Mouse (Mus musculus) midbrain, embryonic 10.5 days (tissue): ENCODE measurements around the gene Kif26b. TPM values are rescaled to one million over a fixed set of nuclear protein-coding genes. Genes with fewer than 3 reads are reported as not detected.

Experiments used
- DNase-seq: peaks from one replicate; pipeline ENCODE4 v3.0.0-alpha.2; 2017; ENCODE audit warnings: low spot score
- H3K27ac ChIP-seq: fragments of 300-500 bp; sonication (generic); replicated peaks from 2 replicates; pipeline ENCODE4 v1.5.1; 2016; ENCODE audit warnings: mild to moderate bottlenecking
- H3K27me3 ChIP-seq: fragments of 300-500 bp; sonication (generic); 2 replicates; pipeline ENCODE4 v1.6.1; 2016; ENCODE audit warnings: low read depth, mild to moderate bottlenecking; ENCODE audit not compliant: poor library complexity, severe bottlenecking
- H3K36me3 ChIP-seq: fragments of 300-500 bp; sonication (generic); 2 replicates; pipeline ENCODE4 v1.6.1; 2016; ENCODE audit warnings: mild to moderate bottlenecking, moderate library complexity
- H3K4me1 ChIP-seq: fragments of 300-500 bp; sonication (generic); 2 replicates; pipeline ENCODE4 v1.6.1; 2016
- H3K4me3 ChIP-seq: fragments of 300-500 bp; sonication (generic); 2 replicates; pipeline ENCODE4 v1.5.1; 2016; ENCODE audit warnings: mild to moderate bottlenecking, moderate library complexity
- H3K9me3 ChIP-seq: fragments of 300-500 bp; sonication (generic); replicated peaks from 2 replicates; pipeline ENCODE4 v1.6.1; 2016; ENCODE audit warnings: mild to moderate bottlenecking
- WGBS: fragments of 180-500 bp; shearing (Covaris S2); methylation state at CpG from one replicate; pipeline ENCODE4 v1.1.7; 2016; 5-methylcytosine and 5-hydroxymethylcytosine counted together
- polyA plus RNA-seq: library from polyadenylated mRNA; unstranded; fragments of >200 nt; fragmentation: Nextera tagmentation; extraction: Ambion mirVana; gene quantifications from 2 replicates; pipeline ENCODE4 v1.2.1, GENCODE M21; 2016

The Kif26b gene
- polyA plus RNA-seq, 1 experiment from 2014 or later: 3.3 TPM

DNA sequence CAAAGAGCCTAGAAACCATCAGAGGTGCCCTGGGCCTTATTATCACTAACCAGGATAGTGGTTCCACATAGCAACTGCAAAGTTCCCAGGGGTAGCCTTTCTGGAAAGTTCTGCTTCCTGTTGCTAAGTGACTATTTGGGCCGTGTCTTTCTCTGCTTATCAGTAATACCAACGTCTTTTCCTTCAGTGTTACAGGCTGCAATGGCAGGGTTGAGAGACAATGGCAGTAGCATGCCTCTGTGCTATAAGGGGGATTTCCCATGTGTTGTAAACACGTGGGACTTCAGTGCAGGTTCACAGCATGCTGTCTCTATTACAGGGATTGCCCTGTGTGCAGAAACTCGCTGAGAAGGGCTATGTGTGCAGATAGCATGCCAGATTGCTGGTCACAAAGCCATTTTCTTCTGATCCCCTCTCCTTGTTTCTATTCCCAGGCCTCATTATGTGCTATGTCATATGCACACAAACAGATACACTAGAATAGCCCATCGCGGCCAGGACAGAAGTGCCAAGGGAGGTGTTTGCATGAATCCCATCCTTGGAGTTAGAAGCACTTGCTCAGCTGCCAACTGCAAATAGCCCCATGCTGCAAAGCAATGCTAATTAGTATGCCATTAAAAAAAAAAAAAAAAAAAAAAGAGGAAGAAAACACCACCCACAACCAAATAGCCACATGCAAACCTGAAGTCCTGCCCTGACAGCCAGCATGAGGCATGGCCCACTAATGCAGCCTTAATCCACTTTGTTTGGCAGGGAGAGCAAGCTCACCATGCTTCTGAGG is 384.2 kb downstream of the Kif26b start:
- no peak for DNase-seq
- WGBS: 80% methylated on average over 6 of the region's 6 CpGs
- Histone ChIP-seq H3K4me3 (no peak overlapping the region), H3K27me3 (peaks cover 35% of the 10 kb centered on the region), H3K4me1 (peaks cover 19% of the 10 kb centered on the region), H3K36me3 (no peaks in the 10 kb centered on the region), H3K9me3 (no peaks in the 10 kb centered on the region), H3K27ac (no peak overlapping the region)

DNA sequence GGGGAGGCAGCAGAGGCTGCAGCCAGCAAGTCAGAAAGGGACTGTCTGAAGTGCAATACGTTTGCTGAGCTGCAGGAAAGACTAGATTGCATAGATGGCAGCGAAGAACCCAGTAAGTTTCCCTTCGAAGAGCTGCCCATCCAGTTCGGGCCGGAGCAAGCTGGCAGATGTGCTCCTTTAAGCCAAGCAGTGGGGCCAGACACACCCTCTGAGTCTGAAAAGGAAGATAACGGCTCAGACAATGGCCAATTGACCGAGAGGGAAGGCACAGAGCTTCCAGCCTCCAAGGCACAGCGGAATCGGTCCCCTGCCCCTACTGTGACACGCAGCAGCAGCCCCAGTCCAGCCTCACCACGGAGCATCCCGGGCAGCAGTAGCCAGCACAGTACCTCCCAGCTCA is 386.1 kb downstream of the Kif26b start:
- Histone ChIP-seq H3K27ac (peak overlapping the region; percentile 43), H3K9me3 (no peaks in the 10 kb centered on the region), H3K36me3 (no peaks in the 10 kb centered on the region), H3K4me3 (no peak overlapping the region), H3K4me1 (peaks cover 19% of the 10 kb centered on the region), H3K27me3 (peaks cover 47% of the 10 kb centered on the region)
- no peak for DNase-seq
- WGBS: 42% methylated on average over 12 of the region's 12 CpGs

DNA sequence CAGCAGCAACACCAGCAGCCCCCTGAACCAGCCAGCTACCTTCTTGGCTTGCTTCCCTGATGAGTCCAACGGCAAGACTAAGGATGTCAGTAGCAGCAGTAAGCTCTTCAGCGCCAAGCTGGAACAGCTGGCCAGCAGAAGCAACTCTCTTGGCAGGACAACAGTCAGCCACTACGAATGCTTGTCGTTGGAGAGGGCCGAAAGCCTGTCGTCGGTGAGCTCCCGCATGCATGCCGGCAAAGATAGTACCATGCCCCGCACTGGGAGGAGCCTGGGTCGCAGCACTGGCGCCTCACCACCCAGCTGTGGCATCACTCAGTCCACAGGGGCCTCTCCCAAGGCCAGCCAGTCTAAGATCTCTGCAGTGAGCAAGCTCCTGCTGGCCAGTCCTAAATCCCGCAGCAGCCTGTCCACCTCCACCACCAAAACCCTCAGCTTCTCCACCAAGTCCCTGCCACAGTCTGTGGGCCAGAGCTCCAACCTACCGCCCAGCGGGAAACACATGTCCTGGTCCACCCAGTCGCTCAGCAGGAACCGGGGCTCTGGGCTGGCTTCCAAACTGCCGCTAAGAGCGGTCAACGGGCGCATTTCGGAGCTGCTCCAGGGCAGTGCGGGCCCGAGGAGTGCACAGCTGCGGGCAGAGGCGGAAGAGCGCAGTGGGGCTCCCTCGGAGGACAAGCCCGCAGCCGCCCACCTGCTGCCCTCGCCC is 388.4 kb downstream of the Kif26b start:
- Histone ChIP-seq H3K4me1 (peaks cover 19% of the 10 kb centered on the region), H3K27me3 (peaks cover 47% of the 10 kb centered on the region), H3K36me3 (no peaks in the 10 kb centered on the region), H3K9me3 (no peaks in the 10 kb centered on the region), H3K4me3 (peak overlapping the region; percentile 40), H3K27ac (peak overlapping the region; percentile 38; the same call in 1 of the 2 replicates)
- DNase-seq: peak; percentile 29
- 46% methylated on average over 31 of the region's 31 CpGs for WGBS

DNA sequence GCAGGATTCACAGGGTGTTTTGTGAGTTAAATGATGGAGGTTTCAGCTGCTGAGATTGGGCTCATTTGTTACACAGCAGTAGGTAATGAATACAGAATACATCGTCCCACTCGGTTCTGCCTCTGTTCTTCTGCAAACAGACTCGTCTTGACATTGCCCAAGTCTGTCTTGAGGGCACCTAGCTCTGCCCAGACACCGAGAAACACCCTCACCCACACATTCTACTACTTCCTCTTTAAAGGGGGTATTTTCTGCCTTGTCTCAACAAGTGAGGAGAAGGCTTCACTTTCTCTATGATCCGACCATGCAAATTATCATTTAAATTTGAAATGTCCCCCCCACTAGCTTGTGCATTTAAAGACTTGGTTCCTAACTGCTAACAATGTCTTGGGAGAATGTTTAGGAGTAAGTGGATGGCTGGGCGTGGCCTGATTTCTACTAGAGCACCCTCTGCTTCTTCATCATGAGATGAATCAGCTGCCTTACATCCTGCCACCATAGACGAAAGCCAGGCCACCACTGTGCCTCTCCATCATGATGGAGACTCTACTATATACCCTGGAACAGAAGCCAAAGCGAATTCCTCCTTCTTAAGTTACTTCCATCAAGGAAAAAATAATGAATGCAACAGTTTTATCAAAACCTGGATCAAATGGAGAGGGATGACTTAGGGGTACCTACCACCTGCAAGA is 395.7 kb downstream of the Kif26b start:
- Histone ChIP-seq H3K9me3 (no peaks in the 10 kb centered on the region), H3K36me3 (no peaks in the 10 kb centered on the region), H3K27me3 (no peaks in the 10 kb centered on the region), H3K27ac (no peak overlapping the region), H3K4me1 (no peaks in the 10 kb centered on the region), H3K4me3 (no peak overlapping the region)
- no peak for DNase-seq
- WGBS: 88% methylated on average over 8 of the region's 8 CpGs

DNA sequence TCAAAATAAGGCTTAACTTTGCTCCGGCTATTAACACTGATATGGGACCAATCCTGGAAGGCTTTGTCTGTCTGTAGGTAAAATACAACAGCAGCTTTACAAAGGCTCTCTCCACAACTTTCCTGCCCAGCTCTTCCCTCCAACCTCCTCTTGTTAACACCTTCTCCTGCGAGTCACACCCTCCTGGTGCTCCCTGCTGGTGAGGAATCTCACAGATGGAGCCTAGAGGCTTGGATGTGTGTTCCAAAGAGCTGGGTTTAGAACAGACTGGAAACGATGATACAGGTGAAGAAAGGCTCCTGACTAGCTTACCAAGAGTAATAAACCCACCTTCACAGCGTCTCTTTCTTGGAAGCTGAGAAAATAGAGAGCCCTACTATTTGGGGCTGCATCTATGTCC is 400.6 kb downstream of the Kif26b start:
- DNase-seq: no peak
- H3K27ac ChIP-seq: no peak overlapping the region
- no peak overlapping the region for H3K4me3 ChIP-seq
- H3K4me1 ChIP-seq: no peaks in the 10 kb centered on the region
- no peaks in the 10 kb centered on the region for H3K27me3 ChIP-seq
- no peaks in the 10 kb centered on the region for H3K9me3 ChIP-seq
- WGBS: 70% methylated on average over 4 of the region's 4 CpGs
- no peaks in the 10 kb centered on the region for H3K36me3 ChIP-seq

DNA sequence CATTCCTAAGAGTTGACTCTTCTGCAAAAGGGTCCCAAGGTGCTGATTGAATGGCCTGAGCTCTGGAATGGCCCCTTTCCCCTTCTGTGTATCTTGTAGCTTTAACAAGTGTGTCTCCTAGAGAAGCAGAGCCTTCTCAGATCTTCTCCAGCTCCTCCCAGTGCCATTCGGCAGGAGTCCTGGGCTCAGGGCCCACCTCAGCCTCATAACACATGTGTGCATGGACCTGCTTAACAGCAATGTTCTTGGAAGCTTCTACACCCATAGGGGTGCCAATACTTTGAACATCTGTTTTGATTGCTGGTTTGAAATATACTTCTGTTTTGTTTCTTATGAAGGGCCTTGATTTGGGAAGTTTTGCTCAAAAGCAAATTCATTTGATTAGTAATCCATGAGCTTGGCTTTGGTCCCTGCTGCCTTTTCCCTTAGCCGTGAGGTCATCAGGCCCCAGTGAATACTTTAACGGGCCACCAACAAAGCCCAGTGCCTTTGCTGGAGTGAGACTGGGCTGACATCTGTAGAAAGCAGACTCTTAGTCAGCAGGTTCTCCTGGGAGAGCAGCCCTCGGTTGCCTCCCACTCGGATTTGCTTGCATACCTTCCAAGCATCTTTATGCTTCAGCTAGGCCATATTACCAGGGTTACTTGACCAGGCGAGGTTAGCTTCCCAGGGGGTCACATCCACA is 405.2 kb downstream of the Kif26b start:
- no peak for DNase-seq
- no peaks in the 10 kb centered on the region for H3K36me3 ChIP-seq
- H3K27me3 ChIP-seq: no peaks in the 10 kb centered on the region
- no peak overlapping the region for H3K27ac ChIP-seq
- H3K9me3 ChIP-seq: no peaks in the 10 kb centered on the region
- H3K4me3 ChIP-seq: no peak overlapping the region
- 85% methylated on average over 6 of the region's 6 CpGs for WGBS
- peaks cover 11% of the 10 kb centered on the region for H3K4me1 ChIP-seq

DNA sequence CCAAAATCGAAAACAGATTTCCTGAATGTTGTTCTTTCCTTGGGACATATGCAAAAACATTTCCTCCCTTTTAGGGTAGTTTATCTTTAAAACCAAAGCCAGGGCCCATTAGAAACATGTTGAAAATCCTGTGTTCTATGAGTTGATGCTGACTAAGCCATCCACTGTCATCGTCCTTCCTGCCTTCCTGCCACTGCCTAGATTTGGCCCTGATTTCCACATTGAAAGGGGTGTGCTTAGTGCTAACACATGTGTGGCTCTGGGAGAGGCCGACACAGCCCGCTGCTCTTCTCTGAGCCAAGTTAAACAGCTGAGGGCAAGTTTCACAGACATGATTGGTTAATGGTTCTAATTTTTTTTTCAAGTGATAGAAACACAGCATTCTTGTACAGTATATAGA is 407.5 kb downstream of the Kif26b start:
- H3K27ac ChIP-seq: no peak overlapping the region
- H3K27me3 ChIP-seq: no peaks in the 10 kb centered on the region
- H3K4me1 ChIP-seq: peaks cover 11% of the 10 kb centered on the region
- DNase-seq: no peak
- no peaks in the 10 kb centered on the region for H3K36me3 ChIP-seq
- no peaks in the 10 kb centered on the region for H3K9me3 ChIP-seq
- no peak overlapping the region for H3K4me3 ChIP-seq
- 84% methylated on average over 4 of the region's 4 CpGs for WGBS

DNA sequence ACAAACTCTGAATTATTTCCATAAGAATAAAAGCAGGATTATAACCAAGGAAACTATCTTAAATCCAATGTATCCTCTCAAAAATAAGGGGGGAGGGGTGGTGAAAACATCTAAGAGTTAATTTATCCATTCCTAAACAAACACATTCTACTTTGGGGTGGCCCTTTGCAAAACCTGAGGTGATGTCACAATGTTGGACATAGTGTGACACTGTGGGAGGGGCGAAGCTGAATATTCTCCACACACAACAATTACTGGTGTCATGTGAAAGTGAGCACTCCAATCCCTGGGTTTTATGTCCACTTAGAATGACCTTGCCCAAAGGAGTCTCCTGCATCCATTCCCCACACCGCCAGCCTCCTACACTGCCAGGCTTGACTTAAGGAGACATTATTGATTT is 408.1 kb downstream of the Kif26b start:
- H3K4me3 ChIP-seq: no peak overlapping the region
- DNase-seq: no peak
- H3K27me3 ChIP-seq: no peaks in the 10 kb centered on the region
- H3K36me3 ChIP-seq: no peaks in the 10 kb centered on the region
- H3K4me1 ChIP-seq: peaks cover 16% of the 10 kb centered on the region
- H3K9me3 ChIP-seq: no peaks in the 10 kb centered on the region
- 89% methylated on average over 2 of the region's 2 CpGs for WGBS
- no peak overlapping the region for H3K27ac ChIP-seq

DNA sequence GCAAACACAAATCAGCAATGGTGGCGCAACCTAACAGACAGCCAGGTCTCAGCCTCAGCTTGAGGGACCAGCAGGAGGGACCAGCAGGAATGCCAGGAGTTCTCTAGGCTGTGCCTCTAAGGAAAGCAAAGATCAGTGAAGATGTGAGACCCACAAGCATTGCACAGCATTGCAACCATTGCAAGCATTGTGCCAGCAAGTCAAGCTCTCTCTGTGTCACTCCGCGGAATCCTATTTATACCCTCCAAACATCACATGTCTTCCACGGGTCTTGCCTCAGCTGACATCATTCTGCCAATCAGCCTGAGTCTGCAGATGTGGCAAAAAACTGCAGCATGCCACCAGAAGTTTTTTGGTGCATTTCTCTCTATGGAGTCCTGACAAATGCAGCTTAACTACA is 411.4 kb downstream of the Kif26b start:
- Histone ChIP-seq H3K4me1 (peaks cover 27% of the 10 kb centered on the region), H3K36me3 (no peaks in the 10 kb centered on the region), H3K9me3 (no peaks in the 10 kb centered on the region), H3K4me3 (no peak overlapping the region), H3K27ac (no peak overlapping the region), H3K27me3 (no peaks in the 10 kb centered on the region)
- 93% methylated on average over 4 of the region's 4 CpGs for WGBS
- DNase-seq: no peak

DNA sequence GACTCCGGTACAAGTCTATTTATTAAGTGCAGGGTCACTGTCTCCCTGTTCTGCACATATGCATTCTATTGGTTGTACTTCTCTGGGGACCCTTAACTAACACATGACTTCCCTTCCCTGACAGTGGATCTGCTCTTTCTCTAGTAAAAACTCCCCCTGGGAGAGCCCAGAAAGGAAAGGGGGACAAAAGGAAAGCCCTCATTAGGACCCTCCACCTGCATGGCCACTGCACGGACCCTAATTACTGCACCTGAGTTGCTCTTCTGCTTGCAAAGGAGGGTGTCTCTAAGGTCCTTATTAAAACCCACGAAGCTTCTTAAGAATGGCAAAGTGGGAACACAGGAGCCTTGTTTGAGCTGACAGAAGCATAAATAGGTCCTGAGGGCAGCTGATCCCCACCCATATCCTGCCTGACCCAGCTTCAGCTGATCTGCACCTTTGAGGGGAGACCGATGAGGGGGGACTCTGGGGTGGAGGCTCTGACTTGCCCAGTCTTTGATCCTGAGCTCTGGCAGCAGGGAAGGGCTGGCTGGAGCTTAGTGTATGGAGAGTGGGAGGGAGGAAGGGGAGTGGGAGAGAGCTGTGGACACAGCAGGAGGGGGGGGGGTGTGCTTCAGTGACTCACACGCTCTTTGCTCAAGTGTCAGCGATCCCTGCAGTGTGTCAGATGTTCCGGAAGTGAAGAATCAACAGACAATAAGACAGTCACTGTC is 413.5 kb downstream of the Kif26b start:
- H3K9me3 ChIP-seq: no peaks in the 10 kb centered on the region
- H3K27ac ChIP-seq: 0 out of 2 replicates have a peak overlapping the region, but pooled peaks have one; percentile 13
- DNase-seq: no peak
- no peaks in the 10 kb centered on the region for H3K36me3 ChIP-seq
- no peak overlapping the region for H3K4me3 ChIP-seq
- 49% methylated on average over 7 of the region's 7 CpGs for WGBS
- peaks cover 22% of the 10 kb centered on the region for H3K4me1 ChIP-seq
- H3K27me3 ChIP-seq: no peaks in the 10 kb centered on the region

DNA sequence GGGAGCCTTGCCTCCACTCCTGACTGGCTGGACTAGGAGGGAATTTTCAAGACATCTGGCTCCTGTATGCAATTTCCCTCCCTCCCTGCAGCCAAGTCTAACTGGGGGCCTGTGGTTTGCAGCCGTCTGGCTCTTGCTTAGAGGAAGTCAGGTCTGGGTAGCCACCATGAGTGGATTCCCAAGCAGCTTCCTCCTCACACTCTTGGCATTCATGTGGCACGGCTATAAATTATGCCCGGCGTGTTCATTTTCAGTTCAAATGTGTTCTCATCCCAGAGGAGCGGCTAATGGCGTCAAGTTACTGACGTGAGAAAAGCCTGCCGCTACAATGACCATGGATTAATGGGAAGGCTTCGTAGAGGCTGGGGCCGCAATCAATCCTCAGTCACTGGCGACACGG is 424.0 kb downstream of the Kif26b start:
- Histone ChIP-seq H3K36me3 (no peaks in the 10 kb centered on the region), H3K4me3 (no peak overlapping the region), H3K27ac (0 out of 2 replicates have a peak overlapping the region, but pooled peaks have one; percentile 6), H3K4me1 (peaks cover 8% of the 10 kb centered on the region), H3K27me3 (no peaks in the 10 kb centered on the region), H3K9me3 (peaks cover 8% of the 10 kb centered on the region; the same call in 1 of the 2 replicates)
- WGBS: 88% methylated on average over 12 of the region's 12 CpGs
- no peak for DNase-seq

DNA sequence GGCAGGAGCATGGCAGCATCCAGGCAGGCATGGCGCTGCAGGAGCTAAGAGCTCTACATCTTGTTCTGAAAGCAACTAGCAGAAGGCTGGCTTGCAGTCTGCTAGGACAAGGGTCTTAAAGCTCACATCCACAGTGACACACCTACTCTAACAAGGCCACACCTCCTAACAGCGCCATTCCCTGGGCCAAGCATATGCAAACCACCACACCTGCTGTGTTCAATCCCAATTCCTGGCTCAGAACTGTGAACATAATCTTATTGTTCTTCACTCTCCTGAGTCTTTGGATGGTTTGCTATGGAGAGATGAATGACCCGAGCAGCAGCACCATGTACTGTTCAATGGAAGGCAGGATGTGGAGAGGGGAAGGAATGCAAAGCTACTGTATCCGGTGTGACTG is 429.7 kb downstream of the Kif26b start:
- no peak overlapping the region for H3K4me3 ChIP-seq
- DNase-seq: no peak

More for the DNA sequence above, 429.7 kb downstream of the Kif26b start:
- Histone ChIP-seq H3K36me3 (no peaks in the 10 kb centered on the region), H3K27ac (no peak overlapping the region), H3K9me3 (no peaks in the 10 kb centered on the region), H3K27me3 (no peaks in the 10 kb centered on the region), H3K4me1 (peaks cover 9% of the 10 kb centered on the region)
- 87% methylated on average over 4 of the region's 4 CpGs for WGBS
